Mouse (Mus musculus) small intestine, adult 2 months (tissue): ENCODE measurements around the gene Fli1. TPM values are rescaled to one million over a fixed set of nuclear protein-coding genes. Genes with fewer than 3 reads are reported as not detected.

Source experiments
- H3K27ac ChIP-seq: fragments of 200-500 bp; 2 replicates; pipeline ENCODE4 v1.5.1; 2012; ENCODE audit warnings: low read depth, low read length, control low read depth, inconsistent platforms; ENCODE audit not compliant: insufficient read depth
- H3K27me3 ChIP-seq: fragments of 200-500 bp; 2 replicates; pipeline ENCODE4 v1.6.1; 2012; ENCODE audit warnings: mild to moderate bottlenecking, moderate library complexity, low read length, inconsistent platforms; ENCODE audit not compliant: control insufficient read depth, insufficient read depth
- H3K36me3 ChIP-seq: fragments of 200-500 bp; 2 replicates; pipeline ENCODE4 v1.6.1; 2012; ENCODE audit warnings: mild to moderate bottlenecking, low read length, control low read depth, inconsistent platforms; ENCODE audit not compliant: control insufficient read depth, insufficient read depth
- H3K4me1 ChIP-seq: fragments of 200-500 bp; 2 replicates; pipeline ENCODE4 v1.6.1; 2012; ENCODE audit warnings: low read length, inconsistent platforms, mixed read lengths; ENCODE audit not compliant: control insufficient read depth, insufficient read depth, insufficient read length
- H3K4me3 ChIP-seq: fragments of 200-500 bp; 2 replicates; pipeline ENCODE4 v1.5.1; 2012; ENCODE audit warnings: low read depth, mild to moderate bottlenecking, control low read depth, inconsistent platforms, low read length, moderate library complexity
- CTCF ChIP-seq: fragments of 200-500 bp; IDR thresholded peaks from 2 replicates; pipeline ENCODE4 v1.5.1; 2012; ENCODE audit warnings: low read depth, mild to moderate bottlenecking, control low read depth, inconsistent platforms, low read length, moderate library complexity, mixed read lengths; ENCODE audit not compliant: insufficient replicate concordance, insufficient read length; ENCODE audit errors: extremely low read depth
- POLR2A ChIP-seq: fragments of 200-500 bp; IDR thresholded peaks from 2 replicates; pipeline ENCODE4 v1.6.1; 2012; ENCODE audit warnings: low read depth, mild to moderate bottlenecking, control low read depth, inconsistent platforms, low read length, moderate library complexity
- WGBS: fragments of 180-500 bp; shearing (Covaris S2); methylation state at CpG from one replicate; pipeline ENCODE4 v1.1.7; 2018; 5-methylcytosine and 5-hydroxymethylcytosine counted together
- polyA plus RNA-seq: library from polyadenylated mRNA; depleted of rRNA; stranded (reverse); fragments of >200 nt; gene quantifications from 2 replicates; pipeline ENCODE4 v1.2.3, GENCODE M21; 2012

The Fli1 gene
- polyA plus RNA-seq, 1 experiment = 3.1 TPM

- Histone ChIP-seq H3K27ac (no peak overlapping the region), H3K4me3 (no peak overlapping the region), H3K27me3 (no peaks in the 10 kb centered on the region; the same call in 1 of the 2 replicates), H3K36me3 (no peaks in the 10 kb centered on the region), H3K4me1 (no peaks in the 10 kb centered on the region)
- TF ChIP-seq CTCF = no peak
- TF ChIP-seq POLR2A = no peak
- WGBS = 62% methylated on average over 1 of the region's 1 CpGs
These were observed 127.7 kb downstream of the Fli1 start for GRCm38 (mm10) chr9:32414956-32415355.

GRCm38 (mm10) chr9:32412836-32413580 is 129.7 kb downstream of the Fli1 start:
- Histone ChIP-seq H3K36me3 (no peaks in the 10 kb centered on the region), H3K4me1 (no peaks in the 10 kb centered on the region; the same call in 1 of the 2 replicates), H3K27me3 (peaks cover 11% of the 10 kb centered on the region), H3K4me3 (no peak overlapping the region), H3K27ac (no peak overlapping the region)
- TF ChIP-seq CTCF (no peak), POLR2A (no peak)
- WGBS = 58% methylated on average over 10 of the region's 10 CpGs

- TF ChIP-seq CTCF (no peak), POLR2A (no peak)
- Histone ChIP-seq H3K27ac (no peak overlapping the region), H3K4me3 (no peak overlapping the region), H3K36me3 (no peaks in the 10 kb centered on the region), H3K27me3 (peaks cover 11% of the 10 kb centered on the region), H3K4me1 (no peaks in the 10 kb centered on the region; the same call in 1 of the 2 replicates)
- WGBS = 83% methylated on average over 5 of the region's 5 CpGs
These were observed 131.2 kb downstream of the Fli1 start for GRCm38 (mm10) chr9:32411507-32411906.

DNA sequence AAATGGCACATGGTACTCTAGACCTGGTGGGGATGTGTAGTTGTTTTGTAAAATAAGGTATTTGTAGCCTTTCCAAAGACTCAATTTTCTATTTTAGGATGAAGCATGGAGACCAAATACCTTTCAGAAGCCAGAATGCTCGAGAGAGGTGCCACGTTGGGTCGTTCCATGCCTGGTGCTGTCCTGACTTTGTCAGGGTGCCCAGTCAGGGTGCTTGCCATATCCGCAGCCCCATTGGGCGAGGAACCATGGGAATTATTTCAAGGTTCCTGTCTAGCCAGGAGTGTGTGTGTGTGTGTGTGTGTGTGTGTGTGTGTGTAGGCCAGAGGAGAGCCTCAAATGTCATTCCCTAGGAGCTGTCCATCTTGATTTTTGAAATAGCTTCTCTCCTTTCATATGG is 132.0 kb downstream of the Fli1 start:
- Histone ChIP-seq H3K36me3 (no peaks in the 10 kb centered on the region), H3K27ac (no peak overlapping the region), H3K4me1 (no peaks in the 10 kb centered on the region; the same call in 1 of the 2 replicates), H3K4me3 (no peak overlapping the region), H3K27me3 (peaks cover 13% of the 10 kb centered on the region)
- TF ChIP-seq POLR2A = no peak
- no peak for TF ChIP-seq CTCF
- WGBS = 86% methylated on average over 5 of the region's 5 CpGs

DNA sequence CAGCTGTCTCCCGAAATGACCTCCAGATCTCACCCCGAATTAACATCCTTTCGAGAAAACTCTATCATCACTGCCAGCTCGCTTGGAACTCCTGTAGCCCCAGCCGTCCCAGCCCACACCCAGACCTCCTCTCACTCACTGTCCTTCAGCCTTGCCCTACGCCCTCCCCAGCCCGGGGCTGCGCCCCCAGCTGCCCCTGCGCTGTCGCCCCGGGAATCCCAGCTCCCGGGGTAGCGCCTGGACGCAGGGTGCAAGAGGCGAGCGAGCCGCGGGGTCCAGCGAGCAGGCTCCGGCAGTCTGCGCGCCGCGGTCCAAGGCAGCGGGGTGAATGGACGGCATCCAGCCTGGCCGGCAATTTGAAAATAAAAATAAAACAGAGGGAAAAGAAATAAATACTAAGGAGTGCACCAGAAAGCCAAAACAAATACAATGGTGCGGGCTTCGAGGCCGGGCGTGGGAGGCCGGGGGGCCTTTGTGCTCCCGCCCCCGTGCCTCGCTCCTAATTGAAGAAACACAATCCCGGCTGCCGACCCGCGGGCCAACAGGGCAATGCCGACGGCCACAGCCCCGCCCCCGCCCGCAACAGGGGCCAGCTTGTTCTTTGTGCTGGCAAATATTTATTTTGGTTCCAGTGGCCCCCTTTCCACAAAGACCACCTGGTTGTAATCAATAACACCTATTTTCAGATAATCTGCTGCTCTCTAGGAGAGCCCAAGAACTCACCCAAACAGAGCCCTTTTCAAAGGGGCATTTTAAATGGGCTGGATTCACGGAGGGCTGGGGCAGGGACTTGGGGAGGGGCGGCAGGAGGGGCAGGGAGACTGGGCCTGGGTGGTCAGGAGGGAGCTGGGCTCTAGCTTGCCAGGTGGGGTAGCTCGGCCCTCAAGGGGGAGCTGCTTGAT is 133.3 kb downstream of the Fli1 start:
- peak overlapping the region; percentile 55 for H3K4me3 ChIP-seq
- H3K27ac ChIP-seq = no peak overlapping the region
- no peaks in the 10 kb centered on the region for H3K36me3 ChIP-seq
- TF ChIP-seq CTCF = no peak
- no peak for TF ChIP-seq POLR2A
- H3K4me1 ChIP-seq = no peaks in the 10 kb centered on the region; the same call in 1 of the 2 replicates
- peaks cover 16% of the 10 kb centered on the region for H3K27me3 ChIP-seq
- WGBS = 5% methylated on average over 47 of the region's 47 CpGs

DNA sequence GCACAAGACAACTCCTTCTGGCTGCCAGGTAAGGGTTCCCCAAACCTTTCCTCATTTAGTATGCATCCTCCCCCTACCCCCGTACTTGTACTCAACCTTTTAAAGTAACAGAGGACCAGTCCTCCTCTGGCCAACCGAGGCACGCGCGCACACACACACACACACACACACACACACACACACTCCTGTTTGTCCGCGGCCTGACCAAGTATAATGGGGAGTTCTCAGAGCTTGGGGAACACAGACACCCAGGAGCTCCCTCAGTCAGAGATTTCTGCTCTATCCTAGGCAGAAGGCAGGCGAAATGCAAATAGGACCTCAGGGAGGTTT is 134.0 kb downstream of the Fli1 start:
- TF ChIP-seq CTCF = no peak
- no peak for TF ChIP-seq POLR2A
- H3K36me3 ChIP-seq = no peaks in the 10 kb centered on the region
- no peaks in the 10 kb centered on the region; the same call in 1 of the 2 replicates for H3K4me1 ChIP-seq
- peaks cover 16% of the 10 kb centered on the region for H3K27me3 ChIP-seq
- WGBS = 31% methylated on average over 8 of the region's 8 CpGs
- H3K4me3 ChIP-seq = peak overlapping the region; percentile 55; the same call in 1 of the 2 replicates
- no peak overlapping the region for H3K27ac ChIP-seq
